Mouse (Mus musculus) CD4-positive, CD25-positive, alpha-beta regulatory T cell (primary cell): ENCODE results near the gene Gm47955. TPM values are rescaled to one million over a fixed set of nuclear protein-coding genes. Genes with fewer than 3 reads are reported as not detected.

Experiments used
- polyA plus RNA-seq: library from polyadenylated mRNA; unstranded; fragments of 100-300 nt; shearing (Covaris generic); gene quantifications from one replicate; pipeline ENCODE4 v1.2.1, GENCODE M21; 2017

The Gm47955 gene
- polyA plus RNA-seq, result not detected

GRCm38 (mm10) chr1:82959870-82960385 is at the start of gene Gm47955:
Gene Gm47955 (plus strand): TSS chr1:82960286.

GRCm38 (mm10) chr1:82913025-82913424 is 47.1 kb upstream of the Gm47955 start, which contains the start of gene A030005L19Rik:
Gene A030005L19Rik (plus strand): TSS chr1:82913325.

GRCm38 (mm10) chr1:82924650-82925049 is 35.4 kb upstream of the Gm47955 start, which contains the start of gene A030014E15Rik:
Gene A030014E15Rik (plus strand): TSS chr1:82924917.

GRCm38 (mm10) chr1:82931326-82931725 is 28.8 kb upstream of the Gm47955 start, which contains the start of gene Gm6217:
Gene Gm6217 (minus strand): TSS chr1:82931399.

GRCm38 (mm10) chr1:82943295-82943694 is 16.8 kb upstream of the Gm47955 start, which contains the start of gene A030003K21Rik:
Gene A030003K21Rik (minus strand): TSS chr1:82943388.

GRCm38 (mm10) chr1:82955913-82956312 is 4.2 kb upstream of the Gm47955 start, which contains the start of gene Gm7544:
Gene Gm7544 (minus strand): TSS chr1:82956013.

GRCm38 (mm10) chr1:83000306-83000705 is 40.2 kb downstream of the Gm47955 start, which contains the start of gene Gm47959:
Gene Gm47959 (plus strand): TSS chr1:83000548.

Other genes starting within 250 kb of the Gm47955 start
- gene Mff, start 235.4 kb upstream of the Gm47955 start, polyA plus RNA-seq, result 198 TPM
- 0.19 TPM for gene Tm4sf20, start 191.8 kb upstream of the Gm47955 start, polyA plus RNA-seq
- not detected for gene Gm47791, start 189.0 kb upstream of the Gm47955 start, polyA plus RNA-seq
- gene Agfg1, start 120.8 kb upstream of the Gm47955 start, polyA plus RNA-seq, result 204 TPM
- 0.23 TPM for gene A030005L19Rik, start 47.0 kb upstream of the Gm47955 start, polyA plus RNA-seq
- gene A030014E15Rik, start 35.4 kb upstream of the Gm47955 start, polyA plus RNA-seq, result not detected
- not detected for gene Gm6217, start 28.9 kb upstream of the Gm47955 start, polyA plus RNA-seq
- gene A030003K21Rik, start 16.9 kb upstream of the Gm47955 start, polyA plus RNA-seq, result not detected
- gene Gm7544, start 4.3 kb upstream of the Gm47955 start, polyA plus RNA-seq, result 0.22 TPM
- gene Gm47959, start 40.3 kb downstream of the Gm47955 start, polyA plus RNA-seq, result not detected
- not detected for gene Slc19a3, start 78.2 kb downstream of the Gm47955 start, polyA plus RNA-seq
- gene Krtap28-10, start 82.2 kb downstream of the Gm47955 start, polyA plus RNA-seq, result not detected
- not detected for gene Gm47969, start 84.6 kb downstream of the Gm47955 start, polyA plus RNA-seq
- not detected for gene A030005K14Rik, start 99.1 kb downstream of the Gm47955 start, polyA plus RNA-seq
- not detected for gene Krtap28-13, start 100.6 kb downstream of the Gm47955 start, polyA plus RNA-seq
- gene Ccl20, start 156.5 kb downstream of the Gm47955 start, polyA plus RNA-seq, result 2.3 TPM
- 0.13 TPM for gene Daw1, start 199.5 kb downstream of the Gm47955 start, polyA plus RNA-seq